Mouse (Mus musculus): Measurements from ENCODE around the gene Amz1.

GRCm38 (mm10) chr5:140699776-140700175 lies 24.2 kb upstream of the Amz1 start:
- no peak for TF ChIP-seq GATA1 (IDR thresholded peaks at IDR 0.05; ENCODE audit: low read length)
- TF ChIP-seq TAL1 (IDR thresholded peaks at IDR 0.05; ENCODE audit: low read length): no peak
